Comparison of ENCODE assay signal across 8 mouse cellular contexts in the genomic region with DNA sequence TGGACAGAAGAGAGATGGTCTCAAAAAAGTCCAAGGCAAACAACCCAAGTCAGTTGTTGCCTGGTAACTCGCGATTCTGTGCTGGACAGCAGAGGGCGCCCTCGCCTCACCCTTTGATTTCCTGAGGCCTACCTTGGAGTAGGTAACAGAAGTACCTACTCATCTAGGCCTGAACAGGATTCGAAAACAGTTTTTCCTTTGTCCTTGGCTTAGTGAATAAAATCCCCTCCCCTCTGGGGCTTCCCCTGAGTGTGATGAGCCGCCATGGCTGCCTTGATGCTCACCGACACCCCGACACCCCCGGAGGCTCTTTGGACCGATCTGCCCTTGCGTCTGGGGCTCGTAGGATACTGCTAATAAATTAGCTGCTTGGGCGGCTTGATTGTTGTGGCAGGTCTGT.
DNase-seq lines count a peak whose midpoint lies in the region; ATAC-seq and TF ChIP-seq lines count a peak whose summit lies in the region.

No protein-coding gene starts in this region.

- H3K27me3 ChIP-seq in heart, embryonic 11.5 days (ENCODE audit: control insufficient read depth, insufficient read depth, low read length): no peaks in the 10 kb centered on the region
- no peaks in the 10 kb centered on the region for H3K27me3 ChIP-seq in kidney, adult 2 months (replicated peaks; ENCODE audit: control insufficient read depth, insufficient read depth, low read length)
- H3K27me3 ChIP-seq in stomach, postnatal 0 days (ENCODE audit: control insufficient read depth, insufficient read depth, low read length): no peaks in the 10 kb centered on the region

- no peak overlapping the region for H3K27ac ChIP-seq in heart, embryonic 11.5 days (ENCODE audit: low read depth, low read length)
- no peak overlapping the region for H3K27ac ChIP-seq in kidney, adult 2 months (ENCODE audit: insufficient read depth, low read depth, low read length)
- H3K27ac ChIP-seq in stomach, postnatal 0 days (replicated peaks): no peak overlapping the region

- peak; percentile 87 for TF ChIP-seq CTCF in kidney, adult 2 months (conservative IDR thresholded peaks at IDR 0.05; ENCODE audit: insufficient read depth, insufficient read length, low read depth, low read length)
- peak; percentile 83 for TF ChIP-seq CTCF in stomach, postnatal 0 days (IDR thresholded peaks at IDR 0.05; ENCODE audit: low read depth)

- no peak overlapping the region for H3K9ac ChIP-seq in heart, embryonic 11.5 days (ENCODE audit: low read depth, low read length)
- H3K9ac ChIP-seq in stomach, postnatal 0 days (ENCODE audit: low read length): no peak overlapping the region

- H3K36me3 ChIP-seq in heart, embryonic 11.5 days (ENCODE audit: control insufficient read depth, insufficient read depth, low read length): no peaks in the 10 kb centered on the region
- H3K36me3 ChIP-seq in kidney, adult 2 months (ENCODE audit: control insufficient read depth, insufficient read depth, low read length): no peaks in the 10 kb centered on the region
- no peaks in the 10 kb centered on the region for H3K36me3 ChIP-seq in stomach, postnatal 0 days (ENCODE audit: control insufficient read depth, insufficient read depth, low read length)

- H3K4me2 ChIP-seq in heart, embryonic 11.5 days: no peak overlapping the region
- H3K4me2 ChIP-seq in stomach, postnatal 0 days (replicated peaks; ENCODE audit: low read depth): no peak overlapping the region

- no peak overlapping the region for H3K4me3 ChIP-seq in heart, embryonic 11.5 days (ENCODE audit: low read depth, low read length)
- H3K4me3 ChIP-seq in kidney, adult 2 months (ENCODE audit: insufficient read depth, low read depth, low read length): no peak overlapping the region
- H3K4me3 ChIP-seq in stomach, postnatal 0 days (ENCODE audit: low read depth, low read length): no peak overlapping the region

- intact Hi-C loops in left cerebral cortex, postnatal 4 days (cut with DNase I): loop anchor here (5.0 kb wide), 1 partner anchor 1515 kb away; no protein-coding TSS in a partner anchor

- no peak for TF ChIP-seq POLR2A in kidney, adult 2 months (IDR thresholded peaks at IDR 0.05; ENCODE audit: low read depth, low read length)

- whole genome bisulfite sequencing in heart, embryonic 11.5 days (ENCODE audit: insufficient replicate concordance): 52% methylated on average over 13 of the region's 13 CpGs
- 34% methylated on average over 13 of the region's 13 CpGs for WGBS in kidney, adult 2 months
- WGBS in stomach, postnatal 0 days: 56% methylated on average over 13 of the region's 13 CpGs

- TF ChIP-seq EP300 in stomach, postnatal 0 days (optimal IDR thresholded peaks at IDR 0.05): no peak

- no peaks in the 10 kb centered on the region for H3K4me1 ChIP-seq in heart, embryonic 11.5 days (ENCODE audit: control insufficient read depth, insufficient read depth, low read length)
- no peaks in the 10 kb centered on the region for H3K4me1 ChIP-seq in kidney, adult 2 months (ENCODE audit: control insufficient read depth, insufficient read depth, low read length)
- no peaks in the 10 kb centered on the region for H3K4me1 ChIP-seq in stomach, postnatal 0 days (replicated peaks; ENCODE audit: control insufficient read depth, insufficient read depth)

- DNase-seq in heart, adult 8-10 months (ENCODE audit: low spot score): peak; percentile 21
- peak; percentile 27 for DNase-seq in cerebellum, adult 9-11 months
- DNase-seq in frontal cortex, postnatal 25 days (ENCODE audit: low spot score in 2 of 2): peak; percentile 69 to 73
- peak; percentile 83 for DNase-seq in kidney, adult 2 months
- DNase-seq in left cerebral cortex, postnatal 4 days: peak; percentile 59
- DNase-seq in natural killer cell, adult 2 months (ENCODE audit: low spot score in 2 of 2): peak; percentile 35 to 57
- DNase-seq in stomach, postnatal 0 days (ENCODE audit: low spot score): peak; percentile 69

- H3K9me3 ChIP-seq in heart, embryonic 11.5 days (replicated peaks; ENCODE audit: control insufficient read depth, low read length): no peaks in the 10 kb centered on the region
- no peaks in the 10 kb centered on the region for H3K9me3 ChIP-seq in stomach, postnatal 0 days (ENCODE audit: control insufficient read depth, low read length)

- ATAC-seq in heart, embryonic 11.5 days (replicated peaks; ENCODE audit: insufficient number of reproducible peaks, low FRiP score, low TSS enrichment): no peak
- 0 out of 2 replicates have a peak, but pooled peaks have one; percentile 45 for ATAC-seq in stomach, postnatal 0 days (ENCODE audit: low FRiP score, low TSS enrichment)

Comparison
In these comparisons a context has a peak if more than half of its experiments do, and no peak if none do; other contexts are left out.
1. DNase-seq: peak in every context shown above with its lines; median percentile 83 in kidney, adult 2 months; 71 in frontal cortex, postnatal 25 days; 69 in stomach, postnatal 0 days; 59 in left cerebral cortex, postnatal 4 days; 46 in natural killer cell, adult 2 months; 27 in cerebellum, adult 9-11 months; 21 in heart, adult 8-10 months.